Mouse (Mus musculus) heart, postnatal 10 days (tissue): ENCODE measurements around the gene Vmn2r4. TPM values are rescaled to one million over a fixed set of nuclear protein-coding genes. Genes with fewer than 3 reads are reported as not detected.
"Not testable (repeated sequence)": the region's sequence is repeated elsewhere in the genome, so short reads cannot be mapped to it uniquely, and the experiment has no call there.

ENCODE experiments used
- DNase-seq, 2 experiments: peaks; one replicate each; pipeline ENCODE4 v3.0.0; 2021
- intact Hi-C: fragments of 180-260 bp; cut with DNase I; formaldehyde crosslinking; loops from one replicate; pipeline ENCODE4 v1.15.1; 2025
- total RNA-seq, 2 experiments: library from RNA; stranded (reverse); gene quantifications; 2 replicates each; pipeline ENCODE4 v1.2.3; 2021

Vmn2r4 gene
- not detected for total RNA-seq

GRCm38 (mm10) chr3:64415268-64415667 lies at the start of gene Vmn2r4:
Gene Vmn2r4 (minus strand): TSS chr3:64415368.
- DNase-seq, intact Hi-C loops: not testable (repeated sequence)

GRCm38 (mm10) chr3:64434261-64434660 lies 19.1 kb upstream of the Vmn2r4 start:
- DNase-seq, intact Hi-C loops: not testable (repeated sequence)

GRCm38 (mm10) chr3:64428117-64428798 lies 13.1 kb upstream of the Vmn2r4 start:
- not testable (repeated sequence) for DNase-seq
- intact Hi-C loops, result loop anchor here (10.0 kb wide), 1 partner anchor 137 kb away; the partner anchor contains the start of gene Vmn2r6

- intact Hi-C loops, result loop anchor here (10.0 kb wide), 1 partner anchor 143 kb away; the partner anchor contains the start of gene Vmn2r6
- DNase-seq, result not testable (repeated sequence)
Measured at GRCm38 (mm10) chr3:64422141-64422540, 7.0 kb upstream of the Vmn2r4 start.

- intact Hi-C loops, result not testable (repeated sequence)
Measured at GRCm38 (mm10) chr3:64417477-64417876, 2.3 kb upstream of the Vmn2r4 start.

GRCm38 (mm10) chr3:64414253-64414652 lies 915 bp downstream of the Vmn2r4 start:
- intact Hi-C loops, DNase-seq: not testable (repeated sequence)

More at GRCm38 (mm10) chr3:64417477-64417876, 2.3 kb upstream of the Vmn2r4 start:
- DNase-seq, result not testable (repeated sequence)

- DNase-seq, result no peak
- intact Hi-C loops, result no loop called here
Measured at GRCm38 (mm10) chr3:64359286-64360035, 55.7 kb downstream of the Vmn2r4 start.

Other genes with a start within 250 kb of the Vmn2r4 start
- gene Vmn2r3, start 125.7 kb downstream of the Vmn2r4 start, total RNA-seq, result not detected
- not detected for gene Vmn2r5, start 94.5 kb upstream of the Vmn2r4 start, total RNA-seq
- gene Vmn2r6, start 150.5 kb upstream of the Vmn2r4 start, total RNA-seq, result not detected